Mouse (Mus musculus) spleen, postnatal 14 days (tissue): ENCODE results near the gene Hic1.
A peak's percentile ranks its signal among the peaks of the same experiment; 100 is the strongest.

Experiments used
- DNase-seq, 2 experiments: peaks; one replicate each; pipeline ENCODE4 v3.0.0; 2021 to 2022; ENCODE audit warnings: low spot score in 2 of 2

The Hic1 gene

GRCm38 (mm10) chr11:75167643-75168589, 1.4 kb downstream of the Hic1 start:
- DNase-seq, result no peak

- DNase-seq, result no peak
Observed at GRCm38 (mm10) chr11:75166861-75167642, 2.3 kb downstream of the Hic1 start.

- DNase-seq, result no peak
Observed at GRCm38 (mm10) chr11:75166193-75166842, 3.0 kb downstream of the Hic1 start.

GRCm38 (mm10) chr11:75165441-75166192, 3.7 kb downstream of the Hic1 start:
- DNase-seq, result peak; percentile 64 to 79

GRCm38 (mm10) chr11:75164750-75165149, 4.6 kb downstream of the Hic1 start:
- DNase-seq, result no peak

GRCm38 (mm10) chr11:75164051-75164450, 5.3 kb downstream of the Hic1 start:
- no peak for DNase-seq

GRCm38 (mm10) chr11:75163379-75163778, 5.9 kb downstream of the Hic1 start:
- DNase-seq, result no peak

- no peak for DNase-seq
Observed at GRCm38 (mm10) chr11:75162591-75163080, 6.7 kb downstream of the Hic1 start.

GRCm38 (mm10) chr11:75161417-75162008, 7.8 kb downstream of the Hic1 start:
- no peak for DNase-seq

GRCm38 (mm10) chr11:75160954-75161353, 8.4 kb downstream of the Hic1 start:
- DNase-seq, result no peak

GRCm38 (mm10) chr11:75159564-75159963, 9.8 kb downstream of the Hic1 start:
- DNase-seq, result no peak

GRCm38 (mm10) chr11:75158432-75158831, 10.9 kb downstream of the Hic1 start:
- no peak for DNase-seq

GRCm38 (mm10) chr11:75157901-75158300, 11.4 kb downstream of the Hic1 start:
- DNase-seq, result no peak

GRCm38 (mm10) chr11:75157037-75157436, 12.3 kb downstream of the Hic1 start:
- DNase-seq, result no peak

- no peak for DNase-seq
Observed at GRCm38 (mm10) chr11:75156416-75156815, 12.9 kb downstream of the Hic1 start.

GRCm38 (mm10) chr11:75155985-75156384, 13.3 kb downstream of the Hic1 start:
- no peak for DNase-seq

- DNase-seq, result no peak
Observed at GRCm38 (mm10) chr11:75154053-75154585, 15.2 kb downstream of the Hic1 start.

- no peak for DNase-seq
Observed at GRCm38 (mm10) chr11:75152603-75153557, 16.4 kb downstream of the Hic1 start.

- DNase-seq, result no peak
Observed at GRCm38 (mm10) chr11:75150346-75150745, 19.0 kb downstream of the Hic1 start.
